Mouse (Mus musculus) gastrocnemius, adult 8-10 months (tissue): ENCODE data around the gene Kirrel3. TPM values are rescaled to one million over a fixed set of nuclear protein-coding genes. Genes with fewer than 3 reads are reported as not detected.

Source experiments
- DNase-seq, 2 experiments: peaks; one replicate each; pipeline ENCODE4 v3.0.0; 2022; ENCODE audit warnings: low spot score in 2 of 2
- total RNA-seq, 4 experiments: library from RNA; stranded (reverse); gene quantifications; 2 replicates each; pipeline ENCODE4 v1.2.4; 2022

The Kirrel3 gene
- total RNA-seq, 4 experiments from 2014 or later: 0.39 to 0.74 (median 0.52) TPM

DNA sequence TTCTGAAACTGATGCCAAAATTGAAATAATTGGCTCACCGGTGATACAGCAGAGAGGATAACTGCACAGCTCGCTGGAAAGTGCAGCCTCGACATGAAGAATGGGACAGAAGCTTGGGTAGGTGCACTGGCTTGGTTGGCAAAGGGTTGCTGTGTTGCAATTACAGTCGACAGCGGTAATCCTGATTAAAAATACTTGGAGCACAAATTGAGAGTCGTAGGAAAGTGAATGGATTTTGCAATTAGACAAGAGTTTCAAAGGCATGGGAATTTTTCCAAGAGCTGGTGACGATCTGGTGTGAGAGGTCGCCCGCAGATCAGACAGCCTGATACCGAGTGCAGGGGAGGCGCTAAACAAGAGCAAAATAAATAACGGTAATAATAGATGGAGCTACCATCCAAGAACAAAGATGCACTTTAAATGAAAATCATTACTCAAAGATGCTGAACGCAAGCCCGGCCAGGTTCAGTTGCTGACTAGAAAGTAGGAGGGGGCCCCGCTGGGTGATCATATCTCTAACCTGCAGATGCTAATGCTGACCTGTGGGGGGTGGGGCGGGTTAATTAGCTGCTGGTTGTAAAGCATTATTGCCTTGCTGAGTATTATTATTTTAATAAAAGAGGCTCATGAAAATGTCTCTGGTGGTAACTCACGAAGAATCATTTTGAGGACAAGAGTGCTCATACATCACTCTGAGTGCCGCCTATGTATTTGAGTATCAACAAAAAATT lies 338.8 kb downstream of the Kirrel3 start:
- DNase-seq: no peak

DNA sequence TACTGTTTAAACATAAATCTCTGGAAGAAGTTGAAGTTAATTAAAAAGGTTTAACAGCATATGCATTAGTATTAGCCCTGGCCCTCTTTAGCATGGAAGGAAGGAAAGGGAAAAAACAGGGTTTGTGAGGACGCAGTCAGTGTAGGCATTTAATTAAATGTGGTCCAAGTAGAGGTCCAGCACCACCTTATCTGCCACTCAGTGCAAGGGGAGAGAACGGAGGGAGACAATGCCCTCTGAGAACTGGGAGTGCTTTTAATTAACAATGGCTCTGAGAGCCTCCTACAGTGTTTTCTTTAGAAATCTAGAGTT lies 339.4 kb downstream of the Kirrel3 start:
- DNase-seq: no peak

- no peak for DNase-seq
Measured at GRCm38 (mm10) chr9:34825402-34826008, 339.8 kb downstream of the Kirrel3 start.

GRCm38 (mm10) chr9:34830696-34831095 lies 345.0 kb downstream of the Kirrel3 start:
- DNase-seq: no peak

GRCm38 (mm10) chr9:34836801-34837200 lies 351.1 kb downstream of the Kirrel3 start:
- no peak for DNase-seq

- no peak for DNase-seq
Measured at GRCm38 (mm10) chr9:34837700-34838462, 352.2 kb downstream of the Kirrel3 start.

DNA sequence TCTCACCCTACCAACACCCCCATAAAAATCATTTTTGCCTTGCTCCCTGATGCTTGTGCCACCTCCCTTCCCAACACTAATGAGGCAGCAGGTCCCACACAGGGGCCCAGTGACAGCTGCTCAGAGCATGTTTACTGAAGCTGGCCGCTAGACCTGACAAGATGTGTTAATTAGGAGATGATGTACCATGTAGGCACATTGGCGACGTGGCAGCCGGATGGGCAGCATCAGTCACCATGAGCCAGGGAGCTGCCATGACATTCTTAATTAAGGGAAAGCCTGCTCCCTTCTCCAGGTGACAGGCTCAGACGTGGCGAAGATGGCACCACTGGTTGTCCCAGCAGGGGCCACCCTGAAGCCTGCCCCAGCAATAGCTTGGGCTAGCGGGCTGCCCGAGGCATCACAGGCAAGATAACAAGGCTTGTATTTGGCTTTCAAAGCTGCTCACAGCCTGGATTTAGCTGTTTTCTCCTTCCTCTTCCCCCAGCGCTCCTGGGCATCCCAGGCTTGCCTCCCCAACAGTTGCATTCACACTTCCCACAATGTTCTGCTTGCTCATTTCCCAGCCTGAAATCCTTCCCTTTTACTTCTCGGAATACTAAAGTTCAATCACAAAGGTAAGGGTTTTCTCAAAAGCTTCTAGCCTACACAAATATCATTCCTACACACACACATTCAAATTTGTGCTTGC lies 357.7 kb downstream of the Kirrel3 start:
- DNase-seq: no peak

GRCm38 (mm10) chr9:34846440-34846839 lies 360.7 kb downstream of the Kirrel3 start:
- no peak for DNase-seq

GRCm38 (mm10) chr9:34847664-34848063 lies 362.0 kb downstream of the Kirrel3 start:
- DNase-seq: no peak

DNA sequence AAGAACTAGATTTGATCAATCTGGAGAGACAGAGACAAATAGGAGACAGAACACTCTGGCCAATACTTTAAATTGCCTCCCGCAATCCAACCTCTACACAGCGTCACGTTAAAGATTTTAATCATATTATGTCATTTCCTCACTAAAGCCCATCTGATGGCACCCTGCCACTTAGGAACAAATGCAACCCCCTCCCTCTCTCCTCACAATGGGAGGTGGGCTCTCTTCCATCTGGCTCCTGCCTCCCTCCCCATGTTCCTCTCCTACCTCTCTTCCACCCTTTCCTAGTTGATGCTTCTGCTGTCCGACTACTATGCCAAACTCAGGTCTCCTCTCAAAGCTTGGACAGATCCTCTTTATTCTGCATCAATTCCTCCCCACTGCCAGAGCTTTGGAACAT lies 365.4 kb downstream of the Kirrel3 start:
- DNase-seq: no peak

DNA sequence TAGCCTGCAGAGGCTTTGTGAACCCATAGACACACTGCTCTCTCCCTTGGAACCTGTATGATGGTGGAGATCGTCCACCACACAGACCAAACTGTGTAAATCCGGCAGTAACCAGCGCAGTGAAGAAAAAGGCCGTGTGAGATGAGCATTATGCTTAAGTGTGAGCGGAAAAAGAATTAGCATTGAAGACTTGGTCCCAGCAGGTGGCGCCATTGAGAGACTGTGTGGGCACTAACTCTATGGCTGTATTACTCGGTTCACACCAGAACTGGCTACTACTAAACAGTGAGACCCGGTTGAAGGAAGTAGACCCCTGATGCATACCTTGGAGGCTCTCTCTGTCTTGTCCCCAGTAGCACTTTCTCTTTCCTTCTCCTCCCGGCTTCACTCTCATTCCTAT lies 371.9 kb downstream of the Kirrel3 start:
- DNase-seq: no peak

GRCm38 (mm10) chr9:34858071-34858470 lies 372.4 kb downstream of the Kirrel3 start:
- DNase-seq: no peak

GRCm38 (mm10) chr9:34860934-34861333 lies 375.2 kb downstream of the Kirrel3 start:
- no peak for DNase-seq

DNA sequence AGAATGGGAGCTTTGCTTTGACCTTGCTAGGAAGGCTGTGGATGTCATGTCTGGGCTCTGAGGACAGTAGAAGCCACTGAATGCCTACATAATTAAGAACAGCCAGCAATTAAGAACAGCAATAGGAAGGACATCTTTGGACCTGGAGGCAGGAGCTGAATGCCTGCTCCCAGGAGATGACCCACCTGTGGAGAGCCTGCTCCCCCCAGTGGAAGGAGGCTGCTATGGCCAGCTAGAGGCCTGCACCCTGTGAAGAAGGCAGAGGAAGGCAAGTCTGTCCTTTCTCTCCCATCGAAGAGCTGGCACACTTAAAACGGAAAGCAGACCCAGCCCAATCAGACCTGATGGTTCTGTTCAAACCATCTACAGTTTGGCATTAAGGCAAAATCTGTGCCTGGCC lies 376.1 kb downstream of the Kirrel3 start:
- DNase-seq: no peak

DNA sequence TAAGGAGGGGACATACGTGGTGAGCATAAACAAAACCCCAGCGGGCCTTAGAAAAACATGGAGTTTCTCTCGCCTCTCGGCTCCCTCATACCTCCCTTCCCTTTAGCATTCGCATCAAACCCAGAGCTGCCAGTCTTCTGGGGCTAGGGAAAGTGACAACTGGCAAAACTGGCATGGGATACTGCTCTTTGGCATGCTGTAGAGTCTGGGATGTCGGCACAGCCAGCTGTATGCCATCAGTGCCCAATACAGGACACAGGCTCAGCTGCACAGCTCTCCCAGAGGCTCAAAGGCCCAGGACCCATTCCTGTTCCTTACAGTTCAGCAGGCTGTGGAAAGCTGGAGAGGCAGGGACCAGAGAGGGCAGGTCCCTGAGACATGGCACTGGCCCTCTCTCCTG lies 379.9 kb downstream of the Kirrel3 start:
- no peak for DNase-seq

GRCm38 (mm10) chr9:34871316-34871966 lies 385.7 kb downstream of the Kirrel3 start:
- no peak for DNase-seq

GRCm38 (mm10) chr9:34875238-34875637 lies 389.5 kb downstream of the Kirrel3 start:
- DNase-seq: no peak

- DNase-seq: no peak
Measured at GRCm38 (mm10) chr9:34877186-34877585, 391.5 kb downstream of the Kirrel3 start.

GRCm38 (mm10) chr9:34877799-34878198 lies 392.1 kb downstream of the Kirrel3 start:
- DNase-seq: no peak

DNA sequence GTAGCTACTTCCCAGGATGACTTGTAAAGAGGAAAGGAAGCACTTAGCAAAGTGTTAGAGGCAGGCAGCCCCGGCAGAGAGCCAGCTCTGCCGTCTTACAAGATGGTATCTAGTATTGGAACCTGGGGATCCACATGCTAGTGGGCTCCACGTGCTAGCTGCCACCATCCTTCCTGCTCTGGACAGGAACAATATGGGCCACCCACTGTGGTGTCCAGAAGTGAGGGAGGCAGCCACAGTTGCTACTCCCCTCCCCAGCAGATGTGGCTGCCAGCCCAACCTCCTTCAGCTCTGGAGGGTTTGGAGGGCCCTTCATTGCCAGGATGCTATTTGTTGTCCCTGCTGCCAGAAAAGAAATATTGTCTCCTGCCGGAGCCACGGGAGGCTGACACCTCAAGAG lies 396.1 kb downstream of the Kirrel3 start:
- DNase-seq: no peak

- no peak for DNase-seq
Measured at GRCm38 (mm10) chr9:34882211-34882610, 396.5 kb downstream of the Kirrel3 start.

- no peak for DNase-seq
Measured at GRCm38 (mm10) chr9:34883122-34883521, 397.4 kb downstream of the Kirrel3 start.
